Mouse (Mus musculus) liver, adult (tissue): Measurements from ENCODE around the gene Opcml.

ENCODE experiments used
- GATA4 ChIP-seq: IDR thresholded peaks from 2 replicates; pipeline ENCODE4 v1.6.1; 2014; ENCODE audit warnings: mild to moderate bottlenecking, low read length; ENCODE audit not compliant: insufficient replicate concordance

Opcml gene

DNA sequence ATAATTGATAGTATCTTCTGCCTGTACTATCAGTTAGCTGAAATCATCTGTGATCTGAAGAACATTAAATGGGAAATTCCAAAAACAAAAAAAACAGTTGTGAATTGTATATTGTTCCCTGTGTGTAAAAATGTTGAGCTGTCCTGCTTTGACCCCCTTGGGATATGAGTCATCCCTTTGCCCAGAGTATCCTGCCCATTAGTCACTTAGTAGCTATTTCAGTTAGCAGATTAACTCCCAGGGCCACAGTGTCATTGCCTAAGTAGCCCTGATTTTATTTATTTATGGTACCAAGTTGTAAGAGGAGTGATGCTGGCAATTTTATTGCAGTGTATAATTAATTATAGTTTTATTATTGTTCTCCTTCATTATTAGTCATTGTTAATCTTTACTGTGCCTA lies 788.2 kb downstream of the Opcml start:
- TF ChIP-seq GATA4, result no peak

DNA sequence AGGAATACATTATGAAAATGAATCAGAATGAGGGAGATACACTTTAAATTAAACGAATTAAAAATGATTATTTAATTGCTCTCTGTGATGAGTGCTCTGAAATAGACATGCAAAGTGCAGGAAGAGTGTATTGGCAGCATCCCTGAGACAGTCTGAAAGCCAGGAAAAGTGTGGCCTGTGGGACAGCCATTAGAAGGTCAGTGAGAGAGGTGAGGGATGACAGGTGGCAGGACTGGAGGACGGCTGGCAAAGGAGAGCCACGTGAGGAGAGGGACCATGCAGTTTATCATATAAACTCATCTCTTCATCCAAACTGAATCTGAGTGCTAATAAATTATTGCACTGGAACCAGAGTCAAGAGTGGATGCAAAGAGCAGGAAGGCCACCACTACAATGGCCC lies 796.7 kb downstream of the Opcml start:
- no peak for TF ChIP-seq GATA4

DNA sequence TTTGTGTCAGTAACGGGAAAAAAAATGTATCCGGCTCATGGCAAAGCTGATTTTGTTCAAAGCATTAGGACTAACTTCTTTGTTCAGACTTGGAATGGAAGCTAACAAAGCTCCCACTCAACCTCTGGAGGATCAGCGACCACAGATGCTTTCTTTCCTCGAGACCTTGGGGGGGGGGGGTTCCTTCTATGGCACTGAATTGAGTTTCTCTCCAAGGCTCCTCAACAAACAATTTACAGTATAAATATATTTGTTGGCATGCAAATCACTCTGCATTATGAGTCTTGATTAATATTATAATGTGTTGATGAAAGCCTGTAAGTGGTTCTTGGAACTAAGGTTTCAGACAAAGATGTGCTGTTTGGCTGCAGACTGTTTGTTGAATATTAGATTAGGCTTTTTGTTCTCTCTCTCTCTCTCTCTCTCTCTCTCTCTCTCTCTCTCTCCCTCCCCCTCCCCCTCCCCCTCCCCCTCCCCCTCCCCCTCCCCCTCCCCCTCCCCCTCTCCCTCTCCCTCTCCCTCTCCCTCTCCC lies 797.3 kb downstream of the Opcml start:
- no peak for TF ChIP-seq GATA4

DNA sequence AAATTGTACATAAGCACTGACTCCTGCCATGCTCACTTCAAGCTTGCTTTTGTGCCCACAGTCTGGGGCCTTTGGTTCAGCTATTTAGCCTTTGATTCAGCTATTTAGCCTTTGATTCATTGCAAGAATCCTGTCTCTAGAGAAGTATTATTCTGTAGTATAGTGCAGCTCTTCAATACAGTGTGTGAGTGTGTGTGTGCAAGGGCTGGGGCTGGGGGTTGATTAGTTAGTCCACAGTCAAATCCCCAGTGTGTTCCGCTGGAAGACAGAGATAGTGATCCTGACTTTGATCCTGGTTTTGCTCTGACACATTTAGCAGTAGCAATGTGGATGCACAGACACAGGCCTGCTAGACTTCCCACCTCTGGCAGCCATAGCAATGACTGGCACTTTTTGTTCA lies 797.9 kb downstream of the Opcml start:
- no peak for TF ChIP-seq GATA4

DNA sequence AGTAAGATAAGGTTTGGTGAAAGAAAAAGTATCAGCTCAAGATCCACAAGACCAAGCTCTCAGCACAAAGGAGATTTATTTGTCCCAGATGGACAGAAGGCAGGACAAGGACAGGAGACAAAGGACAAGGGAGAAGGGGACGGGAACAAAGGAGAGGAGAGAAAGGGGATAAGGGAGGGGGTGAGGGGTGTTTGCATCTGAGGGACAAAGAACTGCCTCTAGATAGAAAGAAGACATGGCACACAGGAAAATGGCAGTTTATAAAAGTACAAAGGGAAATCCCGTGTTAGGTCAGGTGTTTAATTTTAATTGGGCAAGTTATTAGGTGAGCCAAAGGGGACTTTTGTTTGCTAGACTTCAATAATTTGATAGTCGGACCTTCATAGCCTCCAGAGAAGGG lies 801.6 kb downstream of the Opcml start:
- no peak for TF ChIP-seq GATA4

DNA sequence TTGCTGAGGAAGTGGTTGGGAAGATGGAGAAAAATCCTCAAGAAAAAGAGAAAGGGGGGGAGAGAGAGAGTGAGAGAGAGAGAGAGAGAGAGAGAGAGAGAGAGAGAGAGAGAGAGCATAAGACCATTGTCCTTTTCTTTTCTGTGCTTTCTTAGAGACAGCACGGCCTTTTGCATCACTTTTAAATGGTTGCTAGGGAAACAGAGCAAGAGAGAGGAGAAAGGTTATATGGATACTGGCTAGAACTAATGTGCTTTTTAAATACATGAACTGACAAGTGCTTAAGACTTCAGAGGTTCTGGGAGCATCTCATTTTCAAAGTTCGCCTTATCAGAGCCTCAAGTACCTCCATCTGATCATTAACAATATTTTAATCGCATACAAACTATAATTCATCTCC lies 804.5 kb downstream of the Opcml start:
- no peak for TF ChIP-seq GATA4

DNA sequence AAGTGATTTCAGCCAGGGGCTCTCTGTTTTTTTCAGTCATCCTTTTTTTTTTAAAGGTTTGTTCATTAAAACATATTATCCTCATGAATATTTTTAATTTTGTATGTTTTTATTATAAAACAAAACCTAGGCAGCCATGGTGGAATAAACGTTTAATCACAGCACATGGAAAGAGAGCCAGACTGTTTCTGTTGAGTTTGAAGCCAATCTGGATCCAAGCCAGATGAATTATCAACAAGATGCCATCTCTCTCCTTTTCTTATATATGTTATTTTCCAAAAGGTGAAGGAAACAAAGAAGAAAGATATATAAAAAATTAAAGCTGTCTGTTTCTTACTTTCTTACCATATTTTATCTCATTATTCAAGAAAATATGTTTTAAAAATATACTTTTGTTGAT lies 815.0 kb downstream of the Opcml start:
- TF ChIP-seq GATA4, result no peak

DNA sequence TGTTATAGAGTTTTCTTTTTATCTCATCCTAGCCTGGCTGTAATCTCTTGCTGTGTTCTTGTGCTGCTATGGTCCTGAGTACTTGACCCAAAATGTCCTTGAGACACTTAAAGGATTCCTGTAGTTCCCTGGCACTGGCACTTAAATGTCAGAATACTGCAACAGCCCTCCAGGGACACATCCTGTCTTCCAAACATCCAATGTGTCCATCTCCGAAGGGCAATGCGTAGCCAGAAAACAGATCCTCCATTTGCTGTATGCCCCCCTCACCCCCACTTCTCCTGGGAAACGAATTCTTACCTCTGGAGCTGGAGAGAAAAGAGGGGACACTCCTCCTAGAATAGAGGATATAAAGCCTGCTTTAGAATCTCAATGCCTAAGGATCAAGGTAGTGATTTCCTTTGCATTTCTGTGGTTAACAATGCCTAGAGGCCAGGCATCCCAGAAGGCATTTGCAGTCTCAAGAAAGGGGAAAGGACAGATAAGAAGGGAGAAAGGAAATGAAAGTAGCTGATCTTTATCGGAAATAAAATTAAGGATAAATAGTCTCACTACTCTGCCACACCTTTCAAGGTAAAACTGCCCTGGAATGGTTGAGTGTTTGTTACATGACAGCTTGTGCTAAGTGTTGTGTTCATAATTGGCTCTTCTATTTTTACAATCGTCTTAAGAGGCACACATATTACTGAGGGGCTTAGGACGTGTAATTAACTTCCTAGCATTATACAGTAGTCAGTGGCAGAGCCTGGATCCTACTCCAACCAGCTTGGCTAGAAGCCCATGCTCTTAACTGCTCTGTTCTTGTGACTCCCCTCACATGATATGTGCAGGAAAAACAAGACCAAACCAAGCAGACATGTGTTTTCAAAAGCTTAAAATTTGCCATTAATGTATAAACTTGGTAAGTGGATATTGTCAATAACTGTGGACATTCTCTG lies 823.4 kb downstream of the Opcml start:
- no peak for TF ChIP-seq GATA4

DNA sequence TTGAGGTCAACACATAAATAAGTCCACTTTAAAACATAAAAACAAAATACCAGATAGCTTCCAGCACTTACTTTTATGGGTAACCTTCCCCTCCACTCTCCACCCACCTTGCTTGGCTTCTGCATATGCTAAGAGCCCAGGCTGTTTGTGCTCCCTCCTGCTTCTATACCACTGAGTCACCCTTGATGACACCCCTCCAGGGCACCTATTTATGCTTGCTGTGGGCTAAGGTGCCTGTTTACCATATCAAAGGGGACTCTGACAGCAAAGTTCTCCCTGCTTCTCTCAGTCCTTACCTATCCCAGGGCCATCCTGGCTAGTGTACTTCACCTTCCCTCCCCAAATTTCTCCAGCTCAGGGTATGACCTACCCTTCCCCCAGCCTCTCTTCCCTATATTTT lies 824.9 kb downstream of the Opcml start:
- TF ChIP-seq GATA4, result no peak

DNA sequence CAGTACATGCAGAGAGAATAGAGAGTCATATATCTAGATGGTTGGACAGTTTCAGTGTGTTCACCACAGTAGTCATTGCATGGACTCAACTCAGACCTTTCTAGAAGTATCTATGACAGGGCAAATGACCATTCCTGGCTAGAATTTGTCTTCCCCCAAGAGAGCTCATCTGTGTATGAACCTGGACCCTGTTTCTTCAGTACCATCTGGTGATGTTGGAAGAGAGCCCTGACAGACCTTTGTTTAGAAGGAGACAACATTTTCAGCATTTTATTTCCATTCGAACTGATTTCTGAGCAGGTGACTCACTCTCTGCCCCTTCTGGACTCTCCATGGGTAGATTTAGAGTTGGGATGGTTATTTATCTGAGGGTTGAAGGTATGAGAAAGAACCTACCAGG lies 827.1 kb downstream of the Opcml start:
- TF ChIP-seq GATA4, result no peak

DNA sequence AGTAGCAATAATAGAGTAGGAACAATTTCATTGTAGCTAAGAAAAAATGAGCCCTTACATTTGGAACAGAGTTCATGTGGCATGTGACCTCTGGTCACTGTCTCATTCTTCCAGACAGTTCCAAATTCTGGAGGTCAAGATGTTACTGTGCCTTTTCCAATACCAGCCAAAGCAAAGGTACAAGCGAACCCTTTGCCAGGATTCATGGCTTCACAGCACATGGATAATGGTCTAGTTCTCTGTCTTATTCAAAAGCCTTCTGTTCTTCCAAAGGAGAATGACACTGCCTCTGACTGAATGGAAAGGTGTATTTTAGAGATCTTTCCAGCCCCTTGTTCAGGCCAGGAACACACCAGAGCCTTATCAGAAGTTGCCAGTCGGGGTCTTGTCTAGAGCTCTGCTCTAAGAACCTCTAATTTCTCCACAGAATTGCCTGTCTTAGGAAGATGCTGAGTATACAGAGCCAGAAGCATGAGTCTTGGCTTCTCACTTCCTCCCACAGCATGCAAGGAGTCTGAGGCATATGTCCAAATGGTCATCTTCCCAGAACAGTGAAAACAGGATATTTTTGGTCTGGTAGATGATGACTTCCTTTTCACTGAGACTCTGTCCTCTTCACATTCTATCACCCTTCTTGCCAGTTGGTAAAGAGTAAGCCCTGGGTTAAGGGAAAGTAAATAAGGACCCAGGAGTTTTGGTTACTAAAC lies 827.8 kb downstream of the Opcml start:
- TF ChIP-seq GATA4, result no peak

DNA sequence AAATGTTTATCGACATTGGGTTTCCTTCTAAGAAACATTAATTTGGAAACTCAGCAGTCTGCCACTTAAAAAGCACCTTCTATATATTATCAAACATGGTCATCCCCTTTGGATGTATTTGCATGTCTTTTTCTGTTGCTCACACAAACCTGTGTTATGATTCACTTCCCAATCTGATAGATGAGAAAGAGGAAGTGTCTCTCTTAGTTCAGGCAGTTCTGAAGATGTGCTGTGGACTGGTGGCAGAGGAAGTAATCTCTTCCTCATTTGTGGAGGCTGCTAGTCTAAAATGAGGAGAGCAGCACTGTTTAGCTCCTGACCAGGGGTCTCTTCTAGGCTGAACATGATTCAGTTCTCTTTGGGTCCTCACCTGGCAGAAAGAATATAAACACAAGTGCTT lies 831.4 kb downstream of the Opcml start:
- no peak for TF ChIP-seq GATA4

DNA sequence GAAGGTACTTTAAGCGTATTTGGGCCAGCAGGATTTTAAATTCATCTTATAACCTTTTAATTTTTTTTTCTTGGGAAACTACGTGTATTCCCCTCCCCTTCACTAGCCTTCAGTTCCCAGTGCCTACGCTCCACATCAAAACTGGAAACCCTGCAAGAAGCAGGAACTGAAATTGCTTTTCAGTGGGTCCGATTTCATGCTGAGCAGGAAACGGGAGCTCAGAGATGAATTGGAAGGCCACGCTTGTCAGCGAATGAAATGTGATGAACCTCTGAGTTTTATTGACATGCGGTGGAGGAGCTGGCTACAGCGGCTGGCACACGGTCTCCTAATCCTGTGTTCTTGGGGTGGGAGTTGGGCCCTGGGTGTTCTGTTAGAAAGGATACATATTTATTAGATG lies 834.3 kb downstream of the Opcml start:
- no peak for TF ChIP-seq GATA4

DNA sequence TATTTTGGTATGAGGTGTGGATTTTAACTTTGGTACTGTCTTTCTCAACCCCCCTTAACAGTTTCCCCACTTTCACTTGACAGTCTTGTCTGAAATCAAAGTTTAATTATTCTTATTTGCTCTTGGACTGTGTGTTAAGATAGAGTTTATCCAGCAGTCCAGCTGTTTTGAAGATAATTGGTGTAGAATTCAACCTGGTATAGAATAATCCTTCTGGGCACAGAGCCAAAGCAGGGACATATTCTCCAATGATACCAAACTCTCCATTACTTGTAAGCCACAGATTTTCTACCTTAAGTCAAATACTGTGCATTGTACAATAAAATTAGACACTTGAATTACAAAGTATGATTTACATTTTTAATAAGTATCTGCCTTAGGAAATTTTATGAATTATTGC lies 852.2 kb downstream of the Opcml start:
- no peak for TF ChIP-seq GATA4

DNA sequence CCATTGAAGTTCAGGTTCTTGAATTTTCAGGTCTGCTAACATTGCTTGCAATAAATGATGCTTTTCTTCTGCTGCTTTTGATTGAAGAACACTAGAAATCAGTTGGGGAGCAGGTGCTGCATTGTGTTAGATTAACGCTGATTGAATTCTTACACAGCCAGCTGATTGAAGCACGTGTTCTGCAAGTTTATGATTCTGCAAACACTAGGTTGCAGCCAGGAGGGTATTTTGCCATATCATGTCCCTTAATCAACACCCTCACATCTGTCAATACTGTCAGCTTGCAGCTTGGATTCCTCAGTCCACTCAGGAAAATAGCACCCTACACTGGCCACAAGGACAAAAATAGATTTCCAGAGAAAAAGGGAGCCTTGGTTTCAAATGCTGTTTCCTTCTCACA lies 853.5 kb downstream of the Opcml start:
- TF ChIP-seq GATA4, result no peak

DNA sequence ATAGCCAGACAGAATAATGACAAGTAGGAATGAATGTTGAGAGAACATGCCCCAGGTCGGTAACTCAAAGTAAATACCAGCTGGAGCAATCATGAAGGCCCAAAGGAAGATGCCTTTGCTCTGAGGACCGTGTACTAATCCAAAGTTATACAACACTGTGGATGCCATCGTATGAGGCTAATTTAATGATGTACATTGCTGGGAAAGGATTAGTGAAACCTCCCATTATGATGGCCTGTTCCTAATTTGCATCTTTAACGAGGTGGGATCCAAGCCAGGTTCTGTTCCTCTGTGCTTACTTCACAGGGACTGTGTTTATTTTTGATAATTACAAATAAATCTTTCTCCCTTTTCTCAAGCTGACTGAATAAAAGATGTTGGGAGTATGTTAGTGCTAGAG lies 859.5 kb downstream of the Opcml start:
- no peak for TF ChIP-seq GATA4
